Mouse (Mus musculus): ENCODE data around the gene Phlpp1. TPM values are rescaled to one million over a fixed set of nuclear protein-coding genes. Genes with fewer than 3 reads are reported as not detected.

Gene Phlpp1
- polyA plus RNA-seq, 1 experiment from 2014 or later, result 5.1 TPM

DNA sequence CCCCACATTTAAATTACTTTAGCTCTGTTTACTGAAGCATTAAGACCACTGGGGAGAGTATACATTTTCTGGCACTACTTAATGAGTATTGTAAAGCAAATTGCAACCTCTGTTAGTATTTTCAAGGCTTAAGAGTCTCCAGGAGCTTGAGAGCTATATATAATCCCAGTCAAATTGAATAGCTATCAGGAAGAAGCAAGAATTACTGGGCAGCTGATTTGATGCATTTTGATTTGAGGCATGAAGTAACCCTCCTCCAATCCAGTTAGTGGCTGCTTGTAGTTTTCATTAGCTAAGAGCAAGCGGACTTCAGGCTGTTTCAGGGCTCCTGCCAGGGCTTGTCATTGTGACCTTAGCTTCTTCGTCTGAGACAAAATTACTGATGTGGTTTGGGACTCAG is 101.4 kb downstream of the Phlpp1 start:
- H3K27ac ChIP-seq, result no peak overlapping the region
- WGBS, result 53% methylated on average over 2 of the region's 2 CpGs
- no peaks in the 10 kb centered on the region for H3K27me3 ChIP-seq
- H3K9ac ChIP-seq, result no peak overlapping the region
- no peaks in the 10 kb centered on the region for H3K9me3 ChIP-seq
- H3K4me2 ChIP-seq (replicated peaks), result no peak overlapping the region
- H3K36me3 ChIP-seq, result no peaks in the 10 kb centered on the region
- peaks cover 18% of the 10 kb centered on the region for H3K4me1 ChIP-seq
- no peak for ATAC-seq (ENCODE audit: insufficient number of reproducible peaks, insufficient read depth, low FRiP score, low TSS enrichment)
- H3K4me3 ChIP-seq, result no peak overlapping the region

DNA sequence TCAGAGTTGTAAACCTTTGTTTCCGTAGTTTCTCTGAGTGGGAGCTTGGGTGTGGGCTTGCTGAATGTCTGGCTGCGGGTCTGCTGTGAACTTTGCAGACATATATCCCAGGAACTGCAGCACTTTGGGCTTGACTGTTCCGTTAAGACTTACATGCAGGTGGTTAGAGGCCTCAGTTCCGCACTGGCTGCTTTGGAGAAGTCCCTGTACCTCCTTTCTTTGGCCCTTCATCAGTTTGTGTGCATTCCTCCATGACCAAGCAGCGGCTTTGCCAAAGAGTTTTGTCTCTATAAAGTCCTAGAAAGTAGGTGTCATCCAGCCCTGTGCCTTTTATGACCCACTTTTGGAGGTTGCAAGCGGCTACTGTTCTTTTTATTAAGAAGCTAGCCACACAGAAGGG is 102.2 kb downstream of the Phlpp1 start:
- Histone ChIP-seq H3K27ac (no peak overlapping the region), H3K4me3 (no peak overlapping the region), H3K27me3 (no peaks in the 10 kb centered on the region), H3K4me1 (peaks cover 18% of the 10 kb centered on the region), H3K9ac (no peak overlapping the region), H3K36me3 (no peaks in the 10 kb centered on the region), H3K4me2 (replicated peaks) (no peak overlapping the region), H3K9me3 (no peaks in the 10 kb centered on the region)
- no peak for ATAC-seq (ENCODE audit: insufficient number of reproducible peaks, insufficient read depth, low FRiP score, low TSS enrichment)
- WGBS, result 88% methylated on average over 6 of the region's 6 CpGs

GRCm38 (mm10) chr1:106274561-106275001 is 103.0 kb downstream of the Phlpp1 start:
- no peaks in the 10 kb centered on the region for H3K27me3 ChIP-seq
- H3K4me1 ChIP-seq, result peaks cover 18% of the 10 kb centered on the region
- no peak overlapping the region for H3K27ac ChIP-seq
- no peak overlapping the region for H3K9ac ChIP-seq
- H3K9me3 ChIP-seq, result no peaks in the 10 kb centered on the region
- ATAC-seq (ENCODE audit: insufficient number of reproducible peaks, insufficient read depth, low FRiP score, low TSS enrichment), result no peak
- no peaks in the 10 kb centered on the region for H3K36me3 ChIP-seq
- no peak overlapping the region for H3K4me2 ChIP-seq (replicated peaks)
- WGBS, result 53% methylated on average over 10 of the region's 10 CpGs
- H3K4me3 ChIP-seq, result no peak overlapping the region

- Histone ChIP-seq H3K4me1 (peaks cover 18% of the 10 kb centered on the region), H3K27ac (no peak overlapping the region), H3K9ac (no peak overlapping the region), H3K27me3 (no peaks in the 10 kb centered on the region), H3K4me3 (no peak overlapping the region), H3K4me2 (replicated peaks) (no peak overlapping the region), H3K9me3 (no peaks in the 10 kb centered on the region), H3K36me3 (no peaks in the 10 kb centered on the region)
- no peak for ATAC-seq (ENCODE audit: insufficient number of reproducible peaks, insufficient read depth, low FRiP score, low TSS enrichment)
- 77% methylated on average over 4 of the region's 4 CpGs for WGBS
Measured at GRCm38 (mm10) chr1:106275142-106275541, 103.6 kb downstream of the Phlpp1 start.

GRCm38 (mm10) chr1:106275731-106276130 is 104.2 kb downstream of the Phlpp1 start:
- Histone ChIP-seq H3K27me3 (no peaks in the 10 kb centered on the region), H3K4me2 (replicated peaks) (no peak overlapping the region), H3K36me3 (no peaks in the 10 kb centered on the region), H3K9ac (no peak overlapping the region), H3K27ac (peak overlapping the region; percentile 60; the same call in 1 of the 2 replicates), H3K9me3 (no peaks in the 10 kb centered on the region), H3K4me1 (peaks cover 18% of the 10 kb centered on the region), H3K4me3 (no peak overlapping the region)
- no peak for ATAC-seq (ENCODE audit: insufficient number of reproducible peaks, insufficient read depth, low FRiP score, low TSS enrichment)
- WGBS, result 85% methylated on average over 7 of the region's 7 CpGs

DNA sequence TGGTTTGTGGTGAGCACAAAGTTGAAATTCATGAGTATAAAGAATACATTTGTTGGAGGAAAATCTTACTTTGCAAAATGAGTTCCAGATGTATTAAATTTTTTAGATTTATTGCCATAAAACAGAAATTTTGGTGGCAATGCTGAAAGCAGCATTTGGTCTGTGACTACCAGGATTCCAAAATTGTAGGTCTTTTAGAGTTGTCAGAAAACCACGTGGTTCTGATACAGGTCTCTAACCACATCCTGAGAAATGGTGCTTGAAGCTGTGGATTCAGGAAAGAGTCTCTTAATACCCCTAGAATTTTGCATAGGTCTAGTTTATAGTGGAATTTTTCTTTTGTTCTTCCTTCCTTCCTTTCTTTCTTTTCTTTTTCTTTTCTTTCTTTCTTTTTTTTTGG is 105.3 kb downstream of the Phlpp1 start:
- WGBS, result 41% methylated on average over 1 of the region's 1 CpGs

GRCm38 (mm10) chr1:106277286-106277685 is 105.7 kb downstream of the Phlpp1 start:
- Histone ChIP-seq H3K4me3 (no peak overlapping the region), H3K4me2 (replicated peaks) (no peak overlapping the region), H3K4me1 (peaks cover 18% of the 10 kb centered on the region), H3K9ac (no peak overlapping the region), H3K27ac (peak overlapping the region; percentile 70; the same call in 1 of the 2 replicates), H3K9me3 (no peaks in the 10 kb centered on the region), H3K27me3 (no peaks in the 10 kb centered on the region), H3K36me3 (no peaks in the 10 kb centered on the region)
- ATAC-seq (ENCODE audit: insufficient number of reproducible peaks, insufficient read depth, low FRiP score, low TSS enrichment), result no peak
- 47% methylated on average over 4 of the region's 4 CpGs for WGBS

More for the DNA sequence above, 105.3 kb downstream of the Phlpp1 start:
- no peaks in the 10 kb centered on the region for H3K36me3 ChIP-seq
- H3K27ac ChIP-seq, result peak overlapping the region; percentile 70; the same call in 1 of the 2 replicates
- H3K27me3 ChIP-seq, result no peaks in the 10 kb centered on the region
- no peak overlapping the region for H3K9ac ChIP-seq
- no peaks in the 10 kb centered on the region for H3K9me3 ChIP-seq
- H3K4me1 ChIP-seq, result peaks cover 18% of the 10 kb centered on the region
- no peak for ATAC-seq (ENCODE audit: insufficient number of reproducible peaks, insufficient read depth, low FRiP score, low TSS enrichment)
- H3K4me2 ChIP-seq (replicated peaks), result no peak overlapping the region
- no peak overlapping the region for H3K4me3 ChIP-seq

- no peaks in the 10 kb centered on the region for H3K9me3 ChIP-seq
- H3K9ac ChIP-seq, result no peak overlapping the region
- peaks cover 18% of the 10 kb centered on the region for H3K4me1 ChIP-seq
- H3K27me3 ChIP-seq, result no peaks in the 10 kb centered on the region
- H3K27ac ChIP-seq, result no peak overlapping the region
- H3K4me3 ChIP-seq, result no peak overlapping the region
- 90% methylated on average over 5 of the region's 5 CpGs for WGBS
- H3K36me3 ChIP-seq, result no peaks in the 10 kb centered on the region
- no peak overlapping the region for H3K4me2 ChIP-seq (replicated peaks)
- ATAC-seq (ENCODE audit: insufficient number of reproducible peaks, insufficient read depth, low FRiP score, low TSS enrichment), result no peak
Measured at GRCm38 (mm10) chr1:106278552-106279060, 107.1 kb downstream of the Phlpp1 start.

DNA sequence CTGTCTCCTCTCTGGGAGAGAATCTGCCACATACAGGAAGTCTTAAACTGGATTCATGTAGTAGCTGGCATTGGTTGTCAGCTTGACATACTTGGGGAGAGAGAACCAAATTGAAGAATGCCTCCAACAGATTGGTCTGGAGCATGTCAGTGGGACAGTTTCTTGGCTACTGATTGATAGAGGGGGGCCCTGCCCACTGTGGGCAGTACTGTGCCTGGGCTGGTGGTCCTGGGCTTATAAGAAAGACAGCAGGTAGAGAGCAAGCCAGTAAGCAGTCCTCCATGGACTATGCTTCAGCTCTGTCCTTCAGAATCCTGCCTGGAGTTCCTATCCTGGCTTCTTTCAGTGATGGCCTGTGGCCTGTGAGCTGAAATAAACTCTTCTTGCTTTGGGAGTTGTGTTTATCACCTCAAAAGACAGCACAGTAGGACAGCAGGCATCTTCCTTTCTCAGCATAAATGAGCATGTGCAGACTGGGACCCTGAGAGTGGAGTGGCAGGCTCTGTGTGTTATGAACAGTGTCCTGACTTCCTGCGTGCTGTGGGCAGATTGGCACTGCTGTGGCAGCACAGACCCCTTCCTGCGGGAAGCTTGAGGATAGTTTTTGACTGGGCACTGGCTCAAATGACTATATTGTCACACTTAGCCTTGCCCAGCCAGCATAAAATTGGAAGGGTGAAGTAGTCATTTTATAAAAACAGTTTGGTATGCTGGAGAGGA is 108.0 kb downstream of the Phlpp1 start:
- no peak overlapping the region for H3K9ac ChIP-seq

DNA sequence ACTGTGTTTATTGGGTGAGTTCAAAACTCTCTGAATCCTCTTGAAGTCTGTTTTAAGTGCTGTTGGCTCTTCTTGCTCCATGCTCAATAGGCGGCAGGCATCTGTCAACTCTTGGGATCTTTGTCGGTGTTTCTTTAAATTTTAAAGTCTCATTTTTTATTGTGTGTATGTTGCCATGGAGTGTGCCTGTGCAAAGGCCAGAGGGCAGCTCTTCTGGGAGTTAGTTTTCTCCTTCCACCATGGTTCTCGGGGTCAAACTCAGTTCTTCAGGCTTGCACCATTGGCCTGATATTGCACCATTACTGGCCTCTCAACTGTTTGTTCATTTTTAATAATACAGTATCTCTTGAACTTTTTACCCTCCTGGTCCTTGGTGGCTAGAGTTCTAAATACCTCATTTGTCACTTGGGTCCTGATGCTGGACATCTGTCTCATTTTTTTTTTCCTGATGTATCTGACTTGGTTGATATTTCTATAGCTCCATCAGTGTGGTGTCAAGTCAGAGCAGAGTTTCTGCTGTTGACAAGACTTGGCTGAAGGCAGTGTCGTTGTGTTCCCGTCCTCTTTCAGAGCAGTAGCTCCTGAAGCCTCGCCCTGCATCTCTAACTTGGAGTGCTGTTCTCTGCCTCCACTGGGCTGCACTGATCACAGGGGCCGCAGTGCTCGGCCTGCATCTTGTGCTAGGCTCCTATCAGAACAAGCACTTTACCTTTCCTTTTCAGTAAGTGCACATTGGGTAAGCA is 108.8 kb downstream of the Phlpp1 start:
- H3K4me3 ChIP-seq, result no peak overlapping the region
- no peak for ATAC-seq (ENCODE audit: insufficient number of reproducible peaks, insufficient read depth, low FRiP score, low TSS enrichment)
- H3K27ac ChIP-seq, result no peak overlapping the region
- H3K9me3 ChIP-seq, result no peaks in the 10 kb centered on the region
- peaks cover 8% of the 10 kb centered on the region; the same call in 1 of the 2 replicates for H3K4me1 ChIP-seq
- no peak overlapping the region for H3K4me2 ChIP-seq (replicated peaks)
- WGBS, result 84% methylated on average over 8 of the region's 8 CpGs
- no peaks in the 10 kb centered on the region for H3K36me3 ChIP-seq
- H3K9ac ChIP-seq, result no peak overlapping the region
- H3K27me3 ChIP-seq, result no peaks in the 10 kb centered on the region

More for the DNA sequence above, 108.0 kb downstream of the Phlpp1 start:
- no peak overlapping the region for H3K4me3 ChIP-seq
- no peaks in the 10 kb centered on the region for H3K36me3 ChIP-seq
- no peaks in the 10 kb centered on the region for H3K9me3 ChIP-seq
- peaks cover 13% of the 10 kb centered on the region for H3K4me1 ChIP-seq
- no peak for ATAC-seq (ENCODE audit: insufficient number of reproducible peaks, insufficient read depth, low FRiP score, low TSS enrichment)
- no peak overlapping the region for H3K4me2 ChIP-seq (replicated peaks)
- H3K27ac ChIP-seq, result no peak overlapping the region
- 70% methylated on average over 2 of the region's 2 CpGs for WGBS
- H3K27me3 ChIP-seq, result no peaks in the 10 kb centered on the region

GRCm38 (mm10) chr1:106286815-106287214 is 115.3 kb downstream of the Phlpp1 start:
- Histone ChIP-seq H3K4me1 (no peaks in the 10 kb centered on the region), H3K36me3 (no peaks in the 10 kb centered on the region), H3K27me3 (no peaks in the 10 kb centered on the region), H3K4me2 (replicated peaks) (no peak overlapping the region), H3K9me3 (no peaks in the 10 kb centered on the region), H3K9ac (no peak overlapping the region), H3K27ac (no peak overlapping the region), H3K4me3 (no peak overlapping the region)
- no peak for ATAC-seq (ENCODE audit: insufficient number of reproducible peaks, insufficient read depth, low FRiP score, low TSS enrichment)
- 89% methylated on average over 7 of the region's 7 CpGs for WGBS

DNA sequence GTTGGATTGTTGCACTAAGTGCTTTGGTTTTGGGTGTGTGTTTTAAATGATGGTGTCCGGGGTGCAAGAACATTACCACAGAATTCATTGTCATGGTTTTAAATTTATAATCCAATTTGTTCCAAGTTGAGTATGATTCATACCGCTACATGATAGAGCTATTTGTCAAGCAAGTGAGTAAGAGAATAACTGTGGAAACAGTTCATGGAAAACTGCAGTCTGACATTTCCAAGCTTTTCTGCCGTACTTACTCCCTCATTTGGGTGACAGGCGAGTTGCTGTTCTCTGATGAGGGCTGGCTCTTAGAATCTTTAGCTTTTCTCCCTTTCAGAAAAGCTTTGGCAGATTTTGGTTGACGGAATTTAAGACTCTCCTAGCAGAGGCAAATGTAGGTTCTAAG is 117.5 kb downstream of the Phlpp1 start:
- Histone ChIP-seq H3K27ac (no peak overlapping the region), H3K9ac (no peak overlapping the region), H3K27me3 (no peaks in the 10 kb centered on the region), H3K4me3 (no peak overlapping the region), H3K4me1 (no peaks in the 10 kb centered on the region), H3K36me3 (no peaks in the 10 kb centered on the region), H3K9me3 (no peaks in the 10 kb centered on the region), H3K4me2 (replicated peaks) (no peak overlapping the region)
- no peak for ATAC-seq (ENCODE audit: insufficient number of reproducible peaks, insufficient read depth, low FRiP score, low TSS enrichment)
- 83% methylated on average over 5 of the region's 5 CpGs for WGBS

Measured in embryonic facial prominence, embryonic 12.5 days (tissue).